Mouse (Mus musculus) ES-E14 (cell line): ENCODE measurements around the gene Tnr.

Experiments used
- CHD2 ChIP-seq: IDR thresholded peaks from 2 replicates; pipeline ENCODE4 v1.6.1; 2014; ENCODE audit warnings: mild to moderate bottlenecking, low read depth, low read length, inconsistent platforms
- HCFC1 ChIP-seq: IDR thresholded peaks from 2 replicates; pipeline ENCODE4 v1.6.1; 2012; ENCODE audit warnings: low read length, inconsistent platforms, borderline replicate concordance; ENCODE audit not compliant: insufficient read depth
- MAFK ChIP-seq: IDR thresholded peaks from 2 replicates; pipeline ENCODE4 v1.6.1; 2014; ENCODE audit warnings: mild to moderate bottlenecking, low read depth, low read length, inconsistent platforms; ENCODE audit not compliant: insufficient read depth
- ZC3H11A ChIP-seq: IDR thresholded peaks from 2 replicates; pipeline ENCODE4 v1.6.1; 2012; ENCODE audit warnings: low read depth, mild to moderate bottlenecking, inconsistent platforms, low read length, borderline replicate concordance

GRCm38 (mm10) chr1:159645719-159646118, 122.2 kb downstream of the Tnr start:
- TF ChIP-seq HCFC1 (no peak), MAFK (no peak), ZC3H11A (no peak), CHD2 (no peak)
